Mouse (Mus musculus) kidney, postnatal 0 days (tissue): ENCODE data around the gene Wfdc6a. TPM values are rescaled to one million over a fixed set of nuclear protein-coding genes. Genes with fewer than 3 reads are reported as not detected.
A peak's percentile ranks its signal among the peaks of the same experiment; 100 is the strongest.

ENCODE experiments used
- ATAC-seq: fragments of 200-750 bp; cut with Nextera tagmentation; replicated peaks from 2 replicates; pipeline ENCODE4 v1.8.0; 2017; ENCODE audit warnings: low read depth, moderate number of reproducible peaks, moderate TSS enrichment, moderate library complexity; ENCODE audit not compliant: low FRiP score
- DNase-seq: peaks from one replicate; pipeline ENCODE4 v3.0.0-alpha.2; 2016; ENCODE audit warnings: low spot score
- H3K27ac ChIP-seq: fragments of 300-500 bp; sonication (generic); 2 replicates; pipeline ENCODE4 v1.5.1; 2014; ENCODE audit warnings: mild to moderate bottlenecking
- H3K27me3 ChIP-seq: fragments of 300-500 bp; sonication (generic); 2 replicates; pipeline ENCODE4 v1.6.1; 2014; ENCODE audit warnings: low read length, mixed read lengths; ENCODE audit not compliant: insufficient read depth
- H3K36me3 ChIP-seq: fragments of 300-500 bp; sonication (generic); 2 replicates; pipeline ENCODE4 v1.6.1; 2014; ENCODE audit warnings: low read length, mixed read lengths; ENCODE audit not compliant: insufficient read depth
- H3K4me1 ChIP-seq: fragments of 300-500 bp; sonication (generic); replicated peaks from 2 replicates; pipeline ENCODE4 v1.6.1; 2014; ENCODE audit warnings: antibody characterized with exemption, low read length, mixed read lengths; ENCODE audit not compliant: insufficient read depth
- H3K4me2 ChIP-seq: fragments of 300-500 bp; sonication (generic); 2 replicates; pipeline ENCODE4 v1.6.1; 2014; ENCODE audit warnings: mild to moderate bottlenecking, low read length, moderate library complexity, mixed read lengths
- H3K4me3 ChIP-seq: fragments of 300-500 bp; sonication (generic); replicated peaks from 2 replicates; pipeline ENCODE4 v1.5.1; 2014; ENCODE audit warnings: low read depth, low read length
- H3K9ac ChIP-seq: fragments of 300-500 bp; sonication (generic); 2 replicates; pipeline ENCODE4 v1.6.1; 2014; ENCODE audit warnings: low read depth, low read length
- H3K9me3 ChIP-seq: fragments of 300-500 bp; sonication (generic); replicated peaks from 2 replicates; pipeline ENCODE4 v1.6.1; 2016; ENCODE audit warnings: low read length, inconsistent platforms, mixed read lengths
- CTCF ChIP-seq: IDR thresholded peaks from 2 replicates; pipeline ENCODE4 v1.5.1; 2016; ENCODE audit warnings: antibody characterized with exemption, low read depth, mild to moderate bottlenecking, moderate library complexity
- WGBS: fragments of 180-500 bp; shearing (Covaris S2); extraction: QIAGEN DNeasy Blood & Tissue Kit; methylation state at CpG from one replicate; pipeline ENCODE4 v1.1.7; 2014; 5-methylcytosine and 5-hydroxymethylcytosine counted together
- polyA plus RNA-seq: library from polyadenylated mRNA; unstranded; fragments of >200 nt; fragmentation: Nextera tagmentation; extraction: Ambion mirVana; gene quantifications from 2 replicates; pipeline ENCODE4 v1.2.1, GENCODE M21; 2015

Gene Wfdc6a
- polyA plus RNA-seq, 1 experiment from 2014 or later, result not detected

DNA sequence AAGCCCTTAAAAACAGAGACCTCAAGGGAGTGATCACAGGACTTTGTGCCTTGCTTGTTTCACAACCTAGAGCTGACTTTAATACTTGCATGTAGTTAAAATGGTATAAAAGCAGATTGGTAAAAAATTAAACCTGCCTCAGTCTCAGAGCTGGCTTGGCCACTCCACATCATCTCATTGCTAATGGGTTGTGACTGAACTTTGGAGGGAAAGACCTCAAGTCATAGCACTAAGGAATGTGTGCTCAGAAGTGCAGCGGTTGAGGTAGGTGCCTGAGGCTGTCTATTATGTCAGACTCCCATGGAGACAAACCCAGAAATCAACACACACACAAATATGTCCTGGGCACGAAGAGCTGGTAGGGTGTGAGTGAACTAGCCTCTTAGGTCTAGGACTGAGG lies 41.5 kb downstream of the Wfdc6a start:
- no peak for DNase-seq
- H3K27me3 ChIP-seq, result no peaks in the 10 kb centered on the region
- H3K4me3 ChIP-seq, result no peak overlapping the region
- H3K9ac ChIP-seq, result no peak overlapping the region
- no peaks in the 10 kb centered on the region for H3K9me3 ChIP-seq
- H3K27ac ChIP-seq, result peak overlapping the region; percentile 78
- WGBS, result 58% methylated on average over 2 of the region's 2 CpGs
- TF ChIP-seq CTCF, result no peak
- no peaks in the 10 kb centered on the region for H3K36me3 ChIP-seq
- H3K4me1 ChIP-seq, result peaks cover 9% of the 10 kb centered on the region; the same call in 1 of the 2 replicates
- ATAC-seq, result peak; percentile 85; the same call in 1 of the 2 replicates
- no peak overlapping the region for H3K4me2 ChIP-seq

DNA sequence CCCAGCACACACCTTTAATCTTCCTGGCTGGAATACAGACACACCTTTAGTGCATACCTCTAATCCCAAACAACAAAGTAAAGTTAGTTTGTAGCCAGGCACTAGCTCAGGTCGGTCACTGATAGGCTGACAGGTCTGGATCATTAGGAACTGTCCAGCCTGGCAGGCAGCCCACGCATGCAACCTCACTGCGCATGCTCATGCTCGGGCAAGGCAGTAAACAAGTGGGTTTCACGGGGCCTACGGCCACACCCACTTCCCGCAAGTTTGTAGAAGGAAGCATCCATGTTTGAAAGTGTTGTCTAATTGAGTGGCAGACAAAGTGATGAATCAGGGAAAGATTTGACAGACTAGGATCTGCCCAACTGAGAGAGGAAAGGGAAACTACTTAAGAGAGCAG lies 42.6 kb downstream of the Wfdc6a start:
- H3K9ac ChIP-seq, result no peak overlapping the region
- peak overlapping the region; percentile 78; the same call in 1 of the 2 replicates for H3K27ac ChIP-seq
- no peak for TF ChIP-seq CTCF
- no peak overlapping the region for H3K4me3 ChIP-seq
- H3K36me3 ChIP-seq, result no peaks in the 10 kb centered on the region
- H3K27me3 ChIP-seq, result no peaks in the 10 kb centered on the region
- peaks cover 9% of the 10 kb centered on the region; the same call in 1 of the 2 replicates for H3K4me1 ChIP-seq
- H3K9me3 ChIP-seq, result no peaks in the 10 kb centered on the region
- DNase-seq (no peak), ATAC-seq (no peak)
- 79% methylated on average over 7 of the region's 7 CpGs for WGBS
- H3K4me2 ChIP-seq, result no peak overlapping the region

DNA sequence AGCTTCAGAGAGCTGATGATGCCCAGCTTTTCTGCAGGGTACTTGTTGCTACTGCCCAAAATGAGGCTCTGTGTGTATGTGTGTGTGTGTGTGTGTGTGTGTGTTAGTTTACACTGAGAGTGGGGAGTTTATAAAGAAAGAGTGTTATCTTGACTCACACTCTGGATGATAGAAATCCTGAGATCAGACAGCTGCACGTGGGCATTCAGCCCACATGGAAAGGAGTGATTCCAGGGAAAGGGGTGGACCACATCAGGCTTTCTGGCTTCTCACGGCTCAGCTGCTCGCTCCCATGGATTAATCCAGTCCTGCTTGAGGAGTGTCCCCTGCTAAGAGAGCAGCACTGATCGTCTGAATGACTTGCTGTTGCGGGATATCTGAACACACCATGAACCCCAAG lies 43.1 kb downstream of the Wfdc6a start:
- Histone ChIP-seq H3K27me3 (no peaks in the 10 kb centered on the region), H3K36me3 (no peaks in the 10 kb centered on the region), H3K9ac (no peak overlapping the region), H3K9me3 (no peaks in the 10 kb centered on the region), H3K4me1 (peaks cover 9% of the 10 kb centered on the region; the same call in 1 of the 2 replicates), H3K4me2 (no peak overlapping the region), H3K27ac (no peak overlapping the region), H3K4me3 (no peak overlapping the region)
- DNase-seq (no peak), ATAC-seq (no peak)
- no peak for TF ChIP-seq CTCF
- 80% methylated on average over 5 of the region's 5 CpGs for WGBS

DNA sequence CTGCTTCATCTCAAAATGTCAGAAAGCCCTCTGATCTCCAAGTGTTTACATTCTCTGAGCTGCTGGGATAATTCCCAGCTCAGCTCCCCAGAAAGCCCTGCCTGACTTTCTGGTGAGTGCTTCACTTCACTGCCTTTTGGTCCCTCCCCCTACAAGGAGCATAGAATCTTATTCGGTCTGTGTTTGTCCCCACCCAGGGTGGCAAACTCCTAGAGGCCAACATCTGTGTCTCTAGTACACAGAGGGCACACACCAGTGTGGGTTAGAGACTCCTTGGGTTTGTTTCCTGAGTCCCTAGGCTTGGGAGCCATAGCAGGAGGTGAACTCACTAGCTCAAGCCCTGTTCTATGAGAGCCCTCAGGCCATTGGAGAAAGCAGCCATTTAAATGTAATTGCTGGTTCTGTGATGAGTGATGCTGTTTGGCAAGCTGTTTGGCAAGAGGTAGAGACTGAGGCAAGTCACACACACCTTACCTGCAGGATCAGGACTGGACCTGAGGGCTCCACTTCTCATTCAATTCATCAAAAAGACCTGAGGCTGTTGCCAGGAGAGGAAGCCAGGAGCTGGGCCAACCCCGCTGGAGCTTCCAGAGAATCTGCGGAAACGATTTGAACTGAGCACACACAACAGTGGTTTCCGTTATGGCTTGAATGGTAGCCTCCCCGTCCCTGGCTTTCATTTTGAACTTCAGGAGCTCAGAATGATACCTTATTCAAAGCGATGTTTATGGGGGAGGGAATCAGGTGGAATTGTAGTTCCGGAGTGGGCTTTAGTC lies 44.4 kb downstream of the Wfdc6a start:
- no peak for ATAC-seq
- no peak for DNase-seq
- no peaks in the 10 kb centered on the region for H3K9me3 ChIP-seq

DNA sequence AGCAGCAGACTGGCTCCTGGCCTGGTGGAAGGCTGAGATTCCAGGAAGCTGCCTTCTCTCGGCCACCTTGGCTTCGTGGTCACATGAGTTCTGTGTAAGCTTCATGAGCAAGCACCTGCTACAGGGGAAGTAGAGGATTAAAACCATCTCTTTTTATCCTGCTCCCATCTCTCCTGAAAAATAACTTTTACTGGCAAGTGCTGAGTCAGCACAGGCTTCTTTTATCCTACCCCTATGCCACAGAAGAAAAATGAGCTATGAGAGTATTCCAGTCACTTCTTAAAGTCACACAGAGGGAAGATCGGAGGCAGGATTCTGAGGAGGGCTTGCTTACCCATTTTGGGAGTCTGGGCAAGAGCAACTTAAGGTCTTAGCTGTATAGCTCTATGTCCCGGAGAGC lies 48.2 kb downstream of the Wfdc6a start:
- Histone ChIP-seq H3K9me3 (no peaks in the 10 kb centered on the region), H3K27ac (no peak overlapping the region), H3K36me3 (no peaks in the 10 kb centered on the region), H3K4me3 (no peak overlapping the region), H3K9ac (no peak overlapping the region), H3K4me1 (peaks cover 5% of the 10 kb centered on the region; the same call in 1 of the 2 replicates), H3K27me3 (no peaks in the 10 kb centered on the region), H3K4me2 (no peak overlapping the region)
- no peak for DNase-seq
- TF ChIP-seq CTCF, result no peak
- WGBS, result 69% methylated on average over 4 of the region's 4 CpGs
- ATAC-seq, result no peak

More for the DNA sequence above, 44.4 kb downstream of the Wfdc6a start:
- H3K4me3 ChIP-seq, result no peak overlapping the region
- H3K27ac ChIP-seq, result peak overlapping the region; percentile 62; the same call in 1 of the 2 replicates
- H3K36me3 ChIP-seq, result no peaks in the 10 kb centered on the region
- no peak overlapping the region for H3K9ac ChIP-seq
- no peak for TF ChIP-seq CTCF
- H3K4me2 ChIP-seq, result no peak overlapping the region
- no peaks in the 10 kb centered on the region for H3K27me3 ChIP-seq
- 40% methylated on average over 8 of the region's 8 CpGs for WGBS
- peaks cover 9% of the 10 kb centered on the region; the same call in 1 of the 2 replicates for H3K4me1 ChIP-seq

DNA sequence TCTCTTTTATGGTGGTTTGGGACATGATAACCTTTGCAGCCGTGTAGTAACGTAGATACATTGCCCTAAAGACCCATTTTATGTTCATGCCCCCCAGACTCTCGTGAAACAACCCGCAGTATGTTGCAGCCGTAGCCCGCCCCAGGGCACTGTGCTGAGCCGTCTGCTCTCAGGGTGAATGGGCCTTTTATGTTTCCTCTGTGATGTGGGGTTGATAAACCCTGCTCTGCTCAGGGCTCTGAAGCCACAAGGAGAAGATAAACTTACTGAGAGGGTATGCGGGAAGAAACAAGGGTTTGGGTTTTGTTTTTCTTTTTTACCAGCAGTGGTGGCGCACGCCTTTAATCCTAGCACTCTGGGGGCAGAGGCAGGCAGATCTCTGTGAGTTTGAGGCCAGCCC lies 50.9 kb downstream of the Wfdc6a start:
- Histone ChIP-seq H3K36me3 (no peaks in the 10 kb centered on the region), H3K9me3 (no peaks in the 10 kb centered on the region), H3K4me3 (no peak overlapping the region), H3K4me2 (no peak overlapping the region), H3K4me1 (no peaks in the 10 kb centered on the region), H3K9ac (no peak overlapping the region), H3K27me3 (no peaks in the 10 kb centered on the region), H3K27ac (no peak overlapping the region)
- no peak for ATAC-seq
- WGBS, result 71% methylated on average over 10 of the region's 10 CpGs
- no peak for DNase-seq
- TF ChIP-seq CTCF, result no peak
